Mouse (Mus musculus) heart, embryonic 14.5 days (tissue): ENCODE measurements around the gene Arih2. TPM values are rescaled to one million over a fixed set of nuclear protein-coding genes. Genes with fewer than 3 reads are reported as not detected.

Experiments used
- ATAC-seq: fragments of 200-750 bp; cut with Nextera tagmentation; 2 replicates; pipeline ENCODE4 v1.8.0; 2017; ENCODE audit warnings: low read depth, moderate TSS enrichment; ENCODE audit not compliant: insufficient number of reproducible peaks, insufficient read depth, low FRiP score
- H3K27ac ChIP-seq, 2 experiments: fragments of 200-500 bp in 1 of 2; fragments of 300-500 bp in 1 of 2; sonication (generic) in 1 of 2; replicated peaks in 1 of 2; 2 replicates each; pipeline ENCODE4 v1.5.1; 2012 to 2014; ENCODE audit warnings: low read depth in 2 of 2, low read length in 2 of 2, control low read depth in 1 of 2, mild to moderate bottlenecking in 1 of 2, mixed read lengths in 1 of 2; ENCODE audit not compliant: control insufficient read depth in 1 of 2, insufficient read depth in 1 of 2
- H3K27me3 ChIP-seq: fragments of 300-500 bp; sonication (generic); 2 replicates; pipeline ENCODE4 v1.6.1; 2014; ENCODE audit warnings: mild to moderate bottlenecking, low read length, control low read depth; ENCODE audit not compliant: control insufficient read depth, insufficient read depth
- H3K36me3 ChIP-seq: fragments of 300-500 bp; sonication (generic); 2 replicates; pipeline ENCODE4 v1.6.1; 2014; ENCODE audit warnings: mild to moderate bottlenecking, control low read depth, low read length, mixed read lengths; ENCODE audit not compliant: control insufficient read depth, insufficient read depth
- H3K4me1 ChIP-seq, 2 experiments: fragments of 200-500 bp in 1 of 2; fragments of 300-500 bp in 1 of 2; sonication (generic) in 1 of 2; 2 replicates each; pipeline ENCODE4 v1.6.1; 2012 to 2014; ENCODE audit warnings: low read length in 2 of 2, control low read depth in 1 of 2, mixed read lengths in 1 of 2; ENCODE audit not compliant: control insufficient read depth in 2 of 2, insufficient read depth in 2 of 2
- H3K4me2 ChIP-seq: fragments of 300-500 bp; sonication (generic); 2 replicates; pipeline ENCODE4 v1.6.1; 2014; ENCODE audit warnings: mild to moderate bottlenecking, low read length
- H3K4me3 ChIP-seq, 2 experiments: fragments of 200-500 bp in 1 of 2; fragments of 300-500 bp in 1 of 2; sonication (generic) in 1 of 2; 2 replicates each; pipeline ENCODE4 v1.5.1; 2012 to 2014; ENCODE audit warnings: low read length in 2 of 2, mild to moderate bottlenecking in 2 of 2, control low read depth in 1 of 2, low read depth in 1 of 2, moderate library complexity in 1 of 2; ENCODE audit not compliant: control insufficient read depth in 1 of 2, insufficient read depth in 1 of 2
- H3K9ac ChIP-seq: fragments of 300-500 bp; sonication (generic); 2 replicates; pipeline ENCODE4 v1.6.1; 2014; ENCODE audit warnings: mild to moderate bottlenecking, low read length
- H3K9me3 ChIP-seq: fragments of 300-500 bp; sonication (generic); 2 replicates; pipeline ENCODE4 v1.6.1; 2016; ENCODE audit warnings: low read length, control low read depth; ENCODE audit not compliant: control insufficient read depth
- WGBS: fragments of 180-500 bp; shearing (Covaris S2); extraction: QIAGEN DNeasy Blood & Tissue Kit; methylation state at CpG from one replicate; pipeline ENCODE4 v1.1.7; 2014; 5-methylcytosine and 5-hydroxymethylcytosine counted together
- polyA plus RNA-seq: library from polyadenylated mRNA; unstranded; fragments of >200 nt; fragmentation: Nextera tagmentation; extraction: Ambion mirVana; gene quantifications from 2 replicates; pipeline ENCODE4 v1.2.1, GENCODE M21; 2014

Gene Arih2
- polyA plus RNA-seq, 1 experiment from 2014 or later, result 34.8 TPM

DNA sequence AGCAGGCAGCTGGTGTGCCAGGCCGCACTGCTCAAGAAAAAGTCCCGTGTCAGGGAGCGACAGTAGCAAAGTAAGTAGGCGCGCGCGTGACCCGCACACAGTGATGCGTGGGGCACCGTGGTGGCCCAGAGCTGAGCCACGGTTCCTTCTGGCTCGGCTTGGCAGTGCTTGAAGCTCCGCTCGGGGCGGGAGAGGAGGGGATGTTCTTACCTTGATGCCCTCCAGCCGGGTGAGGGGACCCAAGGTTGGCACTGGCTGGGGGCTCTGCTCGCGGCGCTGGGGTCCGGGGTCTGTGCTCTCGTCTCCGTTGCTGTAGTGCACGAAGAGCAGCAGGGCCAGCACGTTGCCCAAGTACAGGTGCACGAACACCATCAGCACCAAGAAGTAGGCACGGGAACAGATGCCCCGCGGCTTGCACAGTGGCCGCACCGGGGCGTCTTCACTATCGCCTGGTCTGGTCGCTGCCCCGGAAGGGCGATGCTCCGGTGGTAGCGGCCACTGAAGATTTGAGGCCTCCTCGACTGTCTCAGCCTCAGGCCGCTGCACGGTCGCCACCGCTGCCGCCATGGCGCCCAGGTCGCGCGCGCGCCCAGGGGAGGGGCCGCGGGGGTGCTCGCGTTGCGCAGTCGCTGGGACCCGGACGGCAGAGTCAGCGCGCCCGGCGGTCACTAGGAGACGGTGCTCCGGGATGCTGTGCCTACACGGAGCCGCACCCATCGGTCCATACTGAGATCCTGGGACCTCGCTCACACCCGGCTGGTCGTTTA, 52.0 kb downstream of the Arih2 start, which contains the start of gene P4htm:
Gene P4htm (minus strand): TSS at position 670 of the 767 bp plus-strand sequence.
- WGBS, result 1% methylated on average over 68 of the region's 69 CpGs
- H3K27me3 ChIP-seq, result no peaks in the 10 kb centered on the region
- ATAC-seq, result peak; percentile 75
- H3K9me3 ChIP-seq, result no peaks in the 10 kb centered on the region
- peaks cover 7% of the 10 kb centered on the region for H3K36me3 ChIP-seq
- peak within 1 kb of the TSS; percentile 87 for H3K4me2 ChIP-seq
- H3K27ac ChIP-seq, result peak within 1 kb of the TSS; percentile 62 to 71
- H3K4me3 ChIP-seq, result peak within 1 kb of the TSS; percentile 62 to 86
- H3K4me1 ChIP-seq, result peaks cover 12 to 18% of the 10 kb centered on the region in 2 experiments
- H3K9ac ChIP-seq, result peak within 1 kb of the TSS; percentile 88

DNA sequence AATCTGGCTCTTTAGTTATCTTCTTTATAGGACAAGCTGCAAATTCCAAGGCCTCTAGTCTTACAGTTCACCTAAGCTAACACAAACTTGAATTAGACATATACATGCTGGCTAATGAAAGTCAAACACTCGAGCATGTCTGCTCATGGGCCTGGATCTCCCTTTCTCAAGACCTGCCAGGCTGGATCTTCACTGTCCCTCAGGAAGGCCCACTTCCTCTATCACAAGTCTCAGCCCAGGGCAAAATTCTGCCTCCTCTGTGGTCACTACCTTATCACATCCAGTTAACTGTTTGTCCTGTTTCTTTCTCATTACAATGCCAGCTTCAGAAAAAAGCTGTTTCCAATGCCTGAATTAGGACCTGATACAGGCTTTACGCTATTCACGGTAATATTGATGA, 54.8 kb downstream of the Arih2 start:
- Histone ChIP-seq H3K36me3 (peaks cover 9% of the 10 kb centered on the region; the same call in 1 of the 2 replicates), H3K27ac (peak overlapping the region; percentile 72 to 91), H3K4me2 (peak overlapping the region; percentile 47), H3K9ac (peak overlapping the region; percentile 56; the same call in 1 of the 2 replicates), H3K4me1 (peaks cover 12 to 16% of the 10 kb centered on the region in 2 experiments), H3K27me3 (no peaks in the 10 kb centered on the region), H3K4me3 (no peak overlapping the region), H3K9me3 (no peaks in the 10 kb centered on the region)
- 15% methylated on average over 3 of the region's 3 CpGs for WGBS
- ATAC-seq, result no peak

DNA sequence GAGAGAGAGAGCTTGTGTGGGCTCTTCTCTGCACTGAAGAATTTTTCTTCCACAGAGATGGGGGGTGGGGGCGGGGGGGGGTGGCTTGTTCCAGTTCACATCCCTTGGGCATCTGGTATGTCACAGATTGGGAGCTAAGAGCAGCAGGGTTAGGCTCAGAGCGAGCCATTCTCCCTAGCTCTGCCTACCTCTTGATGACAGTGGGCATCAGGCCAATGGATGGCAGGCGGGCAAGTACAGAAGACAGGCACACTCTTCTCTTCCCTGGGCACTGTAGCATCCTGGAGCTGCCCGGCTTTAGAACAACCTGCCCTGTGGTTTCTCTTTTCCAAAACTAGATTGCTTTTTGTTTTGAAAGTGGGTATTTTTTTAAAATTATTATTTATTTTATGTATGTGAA, 57.7 kb downstream of the Arih2 start:
- H3K9ac ChIP-seq, result no peak overlapping the region
- peaks cover 33 to 43% of the 10 kb centered on the region in 2 experiments for H3K4me1 ChIP-seq
- no peak for ATAC-seq
- no peak overlapping the region for H3K4me2 ChIP-seq
- no peak overlapping the region for H3K4me3 ChIP-seq
- no peaks in the 10 kb centered on the region for H3K27me3 ChIP-seq
- peaks cover 9% of the 10 kb centered on the region; the same call in 1 of the 2 replicates for H3K36me3 ChIP-seq
- H3K9me3 ChIP-seq, result no peaks in the 10 kb centered on the region
- no peak overlapping the region for H3K27ac ChIP-seq
- WGBS, result 75% methylated on average over 4 of the region's 4 CpGs

DNA sequence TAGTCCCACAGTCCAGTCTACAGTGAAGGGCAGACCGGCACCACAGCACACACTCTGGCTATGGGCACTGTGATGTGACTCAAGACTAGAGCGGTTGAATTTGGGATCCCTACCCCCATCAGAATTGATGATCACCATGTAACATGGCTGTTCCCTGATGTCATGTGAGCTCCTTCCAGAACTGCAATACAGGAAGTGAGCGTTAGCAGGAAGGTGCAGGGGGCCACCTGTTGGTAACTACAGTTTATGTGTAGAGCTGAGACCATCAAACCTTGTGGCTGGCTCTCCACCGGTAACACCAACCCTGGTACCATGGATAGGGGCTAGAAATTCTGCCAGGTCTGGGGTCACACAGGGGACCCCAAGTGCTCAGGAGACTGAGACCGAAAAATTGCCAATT, 60.0 kb downstream of the Arih2 start:
- WGBS, result 68% methylated on average over 5 of the region's 5 CpGs
- Histone ChIP-seq H3K27ac (peak overlapping the region in 1 of 2 experiments; percentile 92; a peak in 1 of 4 replicates), H3K9ac (no peak overlapping the region)

DNA sequence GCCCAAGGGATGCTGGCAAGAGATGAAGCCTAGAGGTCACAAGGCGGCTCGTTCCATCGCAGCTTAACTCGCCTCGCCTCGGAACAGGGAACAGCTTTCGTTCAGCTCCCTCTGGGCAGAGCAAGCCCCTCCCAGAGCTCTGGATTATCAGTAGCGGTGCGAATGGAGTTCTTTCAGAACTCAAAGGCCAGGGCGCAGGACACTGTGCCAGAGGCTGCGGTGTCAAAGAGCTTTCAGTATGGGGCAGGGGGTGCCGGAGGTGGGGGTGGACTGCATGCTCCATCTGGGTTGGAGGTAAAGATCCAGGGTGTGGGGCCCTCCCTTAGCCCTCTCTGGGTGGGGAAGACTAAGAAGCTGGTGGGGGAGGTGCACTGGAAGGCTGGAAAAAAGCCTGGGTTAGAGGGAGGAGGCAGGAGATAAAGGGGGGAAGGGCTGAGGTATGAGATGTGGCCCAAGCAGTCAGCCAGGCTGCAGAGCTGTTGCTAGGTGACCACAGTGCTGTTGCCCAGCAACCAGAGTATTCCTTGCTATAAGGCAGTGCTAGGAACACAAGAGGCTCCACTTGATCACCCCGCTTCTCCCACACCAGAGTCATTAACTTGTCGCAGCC, 61.5 kb downstream of the Arih2 start:
- H3K4me1 ChIP-seq, result peaks cover 35 to 45% of the 10 kb centered on the region in 2 experiments
- H3K4me3 ChIP-seq, result peak overlapping the region; percentile 29 to 34
- WGBS, result 2% methylated on average over 14 of the region's 14 CpGs
- H3K4me2 ChIP-seq, result peak overlapping the region; percentile 59
- H3K9ac ChIP-seq, result peak overlapping the region; percentile 51
- ATAC-seq, result peak; percentile 94
- H3K27ac ChIP-seq, result peak overlapping the region; percentile 87 to 92
- peaks cover 10% of the 10 kb centered on the region for H3K36me3 ChIP-seq
- H3K9me3 ChIP-seq, result no peaks in the 10 kb centered on the region
- H3K27me3 ChIP-seq, result no peaks in the 10 kb centered on the region

More for the DNA sequence above, 60.0 kb downstream of the Arih2 start:
- Histone ChIP-seq H3K4me2 (no peak overlapping the region), H3K36me3 (peaks cover 9% of the 10 kb centered on the region; the same call in 1 of the 2 replicates), H3K4me1 (peaks cover 31 to 40% of the 10 kb centered on the region in 2 experiments), H3K9me3 (no peaks in the 10 kb centered on the region), H3K27me3 (no peaks in the 10 kb centered on the region), H3K4me3 (no peak overlapping the region)
- no peak for ATAC-seq

DNA sequence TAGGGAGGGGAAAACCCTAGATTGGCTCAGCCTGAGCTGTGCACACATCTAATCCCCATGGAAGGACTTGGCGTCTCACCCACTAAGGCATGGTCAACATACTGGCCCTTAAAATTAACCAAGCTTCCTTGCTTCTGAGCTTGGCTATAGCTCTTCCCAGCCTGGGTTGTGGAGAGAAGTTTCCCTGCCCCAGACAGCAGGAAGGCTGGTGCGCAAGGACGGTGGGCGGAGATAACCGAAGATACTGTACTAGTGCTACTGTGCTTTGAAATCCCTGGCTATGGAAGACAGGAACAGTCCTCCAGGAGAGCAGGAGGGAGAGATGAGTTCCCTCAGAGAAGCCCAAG, 69.9 kb downstream of the Arih2 start:
- Histone ChIP-seq H3K36me3 (peaks cover 44% of the 10 kb centered on the region), H3K27me3 (no peaks in the 10 kb centered on the region), H3K4me1 (peaks cover 32 to 42% of the 10 kb centered on the region in 2 experiments), H3K4me2 (peak overlapping the region; percentile 66), H3K27ac (peak overlapping the region; percentile 72 to 92), H3K9me3 (no peaks in the 10 kb centered on the region), H3K9ac (peak overlapping the region; percentile 67), H3K4me3 (peak overlapping the region in 1 of 2 experiments; percentile 73; a peak in 2 of 4 replicates)
- ATAC-seq, result no peak
- 42% methylated on average over 5 of the region's 5 CpGs for WGBS

DNA sequence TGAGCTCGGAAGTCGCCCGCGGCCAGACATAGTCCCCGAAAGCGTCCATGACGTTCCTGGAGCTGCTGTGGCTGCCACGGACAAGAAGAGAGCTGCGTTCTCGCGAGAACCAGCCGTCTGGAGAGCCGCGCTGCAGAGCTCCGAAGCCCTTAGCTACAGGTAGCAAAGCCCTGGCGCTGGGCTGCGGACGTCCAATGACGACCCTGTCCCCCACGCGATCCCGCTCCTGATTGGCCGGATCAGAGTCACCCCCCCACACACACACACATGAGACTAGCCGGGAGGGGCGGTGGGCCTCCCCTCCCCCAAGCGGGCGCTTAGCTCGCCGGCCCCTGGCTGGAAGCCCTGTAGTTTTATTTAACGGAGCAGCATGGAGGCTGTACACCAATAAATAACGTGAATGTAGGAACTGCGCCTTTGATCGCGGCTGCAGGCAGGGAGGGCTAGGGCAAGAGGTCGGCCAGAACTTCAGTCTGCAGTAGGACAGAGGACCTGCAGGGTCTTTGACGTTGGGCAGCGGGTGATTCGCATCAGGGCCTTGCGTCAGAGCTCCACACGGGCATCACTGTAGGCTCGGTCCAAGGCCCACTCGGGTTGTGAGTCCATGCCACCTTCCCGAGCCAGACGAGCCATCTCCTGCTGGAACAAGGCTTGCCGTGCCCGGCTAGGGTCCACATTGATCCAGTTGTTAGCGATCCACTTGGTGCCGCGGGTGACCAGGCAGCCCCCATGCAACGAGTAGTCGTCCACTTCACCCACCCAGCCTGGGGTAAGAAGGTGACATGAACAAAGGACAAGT, 70.4 kb downstream of the Arih2 start, which contains the start of gene Wdr6:
Gene Wdr6 (minus strand): TSS at position 195 of the 799 bp plus-strand sequence.
- H3K27me3 ChIP-seq, result no peaks in the 10 kb centered on the region
- H3K36me3 ChIP-seq, result peaks cover 50% of the 10 kb centered on the region
- peak within 1 kb of the TSS; percentile 73 to 93 for H3K4me3 ChIP-seq
- peak within 1 kb of the TSS; percentile 91 for H3K9ac ChIP-seq
- H3K4me2 ChIP-seq, result peak within 1 kb of the TSS; percentile 66
- H3K9me3 ChIP-seq, result no peaks in the 10 kb centered on the region
- H3K27ac ChIP-seq, result peak within 1 kb of the TSS; percentile 92 to 94
- ATAC-seq, result peak; percentile 95
- 7% methylated on average over 51 of the region's 51 CpGs for WGBS
- H3K4me1 ChIP-seq, result peaks cover 32 to 43% of the 10 kb centered on the region in 2 experiments
